Mouse (Mus musculus): ENCODE results near the gene Atp2b4. TPM values are rescaled to one million over a fixed set of nuclear protein-coding genes. Genes with fewer than 3 reads are reported as not detected.

Atp2b4 gene
- 4.9 and 6.1 TPM in 2 replicates for polyA plus RNA-seq (2012; rRNA removed)

GRCm38 (mm10) chr1:133800948-133801393 is at the start of gene Atp2b4:
TSS of gene Atp2b4 (minus strand) at chr1:133801041.
- Histone ChIP-seq H3K36me3 (ENCODE audit: control insufficient read depth, insufficient read depth, low read length) (no peaks in the 10 kb centered on the region), H3K27ac (ENCODE audit: insufficient read depth, low read depth, low read length) (no peak within 1 kb of the TSS), H3K27me3 (replicated peaks; ENCODE audit: control insufficient read depth, insufficient read depth, low read length) (no peaks in the 10 kb centered on the region; the same call in 1 of the 2 replicates), H3K4me1 (ENCODE audit: control insufficient read depth, insufficient read depth, low read length) (peaks cover 6% of the 10 kb centered on the region), H3K4me3 (ENCODE audit: insufficient read depth, low read depth, low read length) (peak within 1 kb of the TSS; percentile 82)
- peak; percentile 97 for DNase-seq
- TF ChIP-seq POLR2A (IDR thresholded peaks at IDR 0.05; ENCODE audit: low read depth, low read length) = no peak
- TF ChIP-seq CTCF (conservative IDR thresholded peaks at IDR 0.05; ENCODE audit: insufficient read depth, insufficient read length, low read depth, low read length) = no peak
- under 1% methylated on average over 16 of the region's 16 CpGs for WGBS

- H3K36me3 ChIP-seq (ENCODE audit: control insufficient read depth, insufficient read depth, low read length) = no peaks in the 10 kb centered on the region
- no peak overlapping the region for H3K27ac ChIP-seq (ENCODE audit: insufficient read depth, low read depth, low read length)
- no peak for DNase-seq
- no peaks in the 10 kb centered on the region for H3K27me3 ChIP-seq (replicated peaks; ENCODE audit: control insufficient read depth, insufficient read depth, low read length)
- 43% methylated on average over 9 of the region's 9 CpGs for WGBS
- H3K4me3 ChIP-seq (ENCODE audit: insufficient read depth, low read depth, low read length) = no peak overlapping the region
- H3K4me1 ChIP-seq (ENCODE audit: control insufficient read depth, insufficient read depth, low read length) = no peaks in the 10 kb centered on the region
- no peak for TF ChIP-seq POLR2A (IDR thresholded peaks at IDR 0.05; ENCODE audit: low read depth, low read length)
- TF ChIP-seq CTCF (conservative IDR thresholded peaks at IDR 0.05; ENCODE audit: insufficient read depth, insufficient read length, low read depth, low read length) = no peak
Measured at GRCm38 (mm10) chr1:133844734-133845133, 43.9 kb upstream of the Atp2b4 start.

GRCm38 (mm10) chr1:133843900-133844299 is 43.1 kb upstream of the Atp2b4 start:
- Histone ChIP-seq H3K36me3 (ENCODE audit: control insufficient read depth, insufficient read depth, low read length) (no peaks in the 10 kb centered on the region), H3K4me3 (ENCODE audit: insufficient read depth, low read depth, low read length) (no peak overlapping the region), H3K27ac (ENCODE audit: insufficient read depth, low read depth, low read length) (no peak overlapping the region), H3K27me3 (replicated peaks; ENCODE audit: control insufficient read depth, insufficient read depth, low read length) (no peaks in the 10 kb centered on the region), H3K4me1 (ENCODE audit: control insufficient read depth, insufficient read depth, low read length) (no peaks in the 10 kb centered on the region)
- DNase-seq = no peak
- TF ChIP-seq CTCF (conservative IDR thresholded peaks at IDR 0.05; ENCODE audit: insufficient read depth, insufficient read length, low read depth, low read length) (no peak), POLR2A (IDR thresholded peaks at IDR 0.05; ENCODE audit: low read depth, low read length) (no peak)
- WGBS = 96% methylated on average over 6 of the region's 6 CpGs

- 60% methylated on average over 4 of the region's 4 CpGs for WGBS
- TF ChIP-seq CTCF (conservative IDR thresholded peaks at IDR 0.05; ENCODE audit: insufficient read depth, insufficient read length, low read depth, low read length) (no peak), POLR2A (IDR thresholded peaks at IDR 0.05; ENCODE audit: low read depth, low read length) (no peak)
- H3K27me3 ChIP-seq (replicated peaks; ENCODE audit: control insufficient read depth, insufficient read depth, low read length) = no peaks in the 10 kb centered on the region
- H3K4me1 ChIP-seq (ENCODE audit: control insufficient read depth, insufficient read depth, low read length) = no peaks in the 10 kb centered on the region
- H3K4me3 ChIP-seq (ENCODE audit: insufficient read depth, low read depth, low read length) = no peak overlapping the region
- DNase-seq = no peak
- H3K36me3 ChIP-seq (ENCODE audit: control insufficient read depth, insufficient read depth, low read length) = no peaks in the 10 kb centered on the region
- no peak overlapping the region for H3K27ac ChIP-seq (ENCODE audit: insufficient read depth, low read depth, low read length)
Measured at GRCm38 (mm10) chr1:133843370-133843769, 42.5 kb upstream of the Atp2b4 start.

- TF ChIP-seq CTCF (conservative IDR thresholded peaks at IDR 0.05; ENCODE audit: insufficient read depth, insufficient read length, low read depth, low read length) (no peak), POLR2A (IDR thresholded peaks at IDR 0.05; ENCODE audit: low read depth, low read length) (no peak)
- WGBS = 72% methylated on average over 11 of the region's 11 CpGs
- no peaks in the 10 kb centered on the region for H3K4me1 ChIP-seq (ENCODE audit: control insufficient read depth, insufficient read depth, low read length)
- H3K36me3 ChIP-seq (ENCODE audit: control insufficient read depth, insufficient read depth, low read length) = no peaks in the 10 kb centered on the region
- no peak for DNase-seq
- no peak overlapping the region for H3K27ac ChIP-seq (ENCODE audit: insufficient read depth, low read depth, low read length)
- H3K27me3 ChIP-seq (replicated peaks; ENCODE audit: control insufficient read depth, insufficient read depth, low read length) = no peaks in the 10 kb centered on the region
- no peak overlapping the region for H3K4me3 ChIP-seq (ENCODE audit: insufficient read depth, low read depth, low read length)
Measured at GRCm38 (mm10) chr1:133842074-133842725, 41.4 kb upstream of the Atp2b4 start.

GRCm38 (mm10) chr1:133841171-133841926 is 40.5 kb upstream of the Atp2b4 start:
- H3K27ac ChIP-seq (ENCODE audit: insufficient read depth, low read depth, low read length) = no peak overlapping the region
- 91% methylated on average over 15 of the region's 15 CpGs for WGBS
- no peak for DNase-seq
- no peaks in the 10 kb centered on the region for H3K36me3 ChIP-seq (ENCODE audit: control insufficient read depth, insufficient read depth, low read length)
- no peaks in the 10 kb centered on the region for H3K27me3 ChIP-seq (replicated peaks; ENCODE audit: control insufficient read depth, insufficient read depth, low read length)
- H3K4me3 ChIP-seq (ENCODE audit: insufficient read depth, low read depth, low read length) = no peak overlapping the region
- TF ChIP-seq CTCF (conservative IDR thresholded peaks at IDR 0.05; ENCODE audit: insufficient read depth, insufficient read length, low read depth, low read length) (no peak), POLR2A (IDR thresholded peaks at IDR 0.05; ENCODE audit: low read depth, low read length) (no peak)
- H3K4me1 ChIP-seq (ENCODE audit: control insufficient read depth, insufficient read depth, low read length) = no peaks in the 10 kb centered on the region

- Histone ChIP-seq H3K27me3 (replicated peaks; ENCODE audit: control insufficient read depth, insufficient read depth, low read length) (no peaks in the 10 kb centered on the region), H3K4me3 (ENCODE audit: insufficient read depth, low read depth, low read length) (no peak overlapping the region), H3K4me1 (ENCODE audit: control insufficient read depth, insufficient read depth, low read length) (no peaks in the 10 kb centered on the region), H3K36me3 (ENCODE audit: control insufficient read depth, insufficient read depth, low read length) (no peaks in the 10 kb centered on the region), H3K27ac (ENCODE audit: insufficient read depth, low read depth, low read length) (no peak overlapping the region)
- no peak for DNase-seq
- 72% methylated on average over 12 of the region's 12 CpGs for WGBS
- no peak for TF ChIP-seq POLR2A (IDR thresholded peaks at IDR 0.05; ENCODE audit: low read depth, low read length)
- no peak for TF ChIP-seq CTCF (conservative IDR thresholded peaks at IDR 0.05; ENCODE audit: insufficient read depth, insufficient read length, low read depth, low read length)
Measured at GRCm38 (mm10) chr1:133840530-133840929, 39.7 kb upstream of the Atp2b4 start.

All from kidney, adult 2 months (tissue).